Mouse (Mus musculus) kidney, postnatal 14 days (tissue): ENCODE measurements around the gene Psmb9.
A peak's percentile ranks its signal among the peaks of the same experiment; 100 is the strongest.
"Not testable (repeated sequence)": the region's sequence is repeated elsewhere in the genome, so short reads cannot be mapped to it uniquely, and the experiment has no call there.

Source experiments
- DNase-seq: peaks from one replicate; pipeline ENCODE4 v3.0.0; 2022; ENCODE audit warnings: mixed read lengths

Psmb9 gene

DNA sequence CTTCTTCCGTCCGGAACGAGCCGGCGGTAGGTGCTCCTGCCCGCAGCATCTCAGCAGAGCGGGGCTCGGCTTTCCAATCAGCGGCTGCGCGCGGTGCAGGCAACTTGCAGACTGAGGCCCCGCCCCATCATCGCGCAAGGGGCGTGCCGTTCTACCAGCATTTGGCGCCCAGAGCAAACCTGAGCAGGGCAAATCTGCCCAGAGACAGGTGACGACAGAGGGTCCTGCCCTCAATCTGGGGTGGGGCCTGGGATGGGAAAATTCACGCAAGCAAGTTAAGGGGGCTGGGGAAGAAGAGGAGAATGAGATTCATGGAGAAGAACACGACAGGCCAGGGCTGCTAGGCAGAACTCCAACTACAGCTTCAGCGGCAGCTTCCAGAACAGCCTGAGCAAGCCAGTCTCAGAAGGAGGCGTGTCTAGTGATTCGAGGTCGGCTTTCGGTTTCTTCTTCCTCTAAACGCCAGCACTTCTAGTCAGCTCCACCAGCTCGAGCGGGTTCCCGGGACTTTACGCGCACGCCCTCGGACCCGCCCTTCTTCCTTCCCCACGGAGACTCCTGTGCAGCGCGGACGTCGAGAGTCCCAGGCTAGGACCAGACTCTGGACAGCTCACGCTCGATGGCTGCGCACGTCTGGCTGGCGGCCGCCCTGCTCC lies at the start of gene Psmb9, which contains the start of gene Tap1:
TSS of gene Psmb9 (minus strand) at position 504 of the 656 bp plus-strand sequence.
TSS of gene Tap1 (plus strand) at position 293 of the 656 bp plus-strand sequence.
- DNase-seq: peak; percentile 99

- no peak for DNase-seq
Observed at GRCm38 (mm10) chr17:34236691-34237090, 49.1 kb upstream of the Psmb9 start.

GRCm38 (mm10) chr17:34234926-34235325 lies 47.4 kb upstream of the Psmb9 start:
- peak; percentile 81 for DNase-seq

- DNase-seq: not testable (repeated sequence)
Observed at GRCm38 (mm10) chr17:34232021-34232420, 44.5 kb upstream of the Psmb9 start.

DNA sequence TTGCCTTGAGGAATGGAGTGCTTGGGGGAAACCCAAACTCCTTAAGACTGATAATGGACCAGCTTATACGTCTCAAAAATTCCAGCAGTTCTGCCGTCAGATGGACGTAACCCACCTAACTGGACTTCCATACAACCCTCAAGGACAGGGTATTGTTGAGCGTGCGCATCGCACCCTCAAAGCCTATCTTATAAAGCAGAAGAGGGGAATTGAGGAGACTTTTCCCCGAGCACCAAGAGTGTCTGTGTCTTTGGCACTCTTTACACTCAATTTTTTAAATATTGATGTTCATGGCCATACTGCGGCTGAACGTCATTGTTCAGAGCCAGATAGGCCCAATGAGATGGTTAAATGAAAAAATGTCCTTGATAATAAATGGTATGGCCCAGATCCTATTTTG lies 43.4 kb upstream of the Psmb9 start:
- not testable (repeated sequence) for DNase-seq

DNA sequence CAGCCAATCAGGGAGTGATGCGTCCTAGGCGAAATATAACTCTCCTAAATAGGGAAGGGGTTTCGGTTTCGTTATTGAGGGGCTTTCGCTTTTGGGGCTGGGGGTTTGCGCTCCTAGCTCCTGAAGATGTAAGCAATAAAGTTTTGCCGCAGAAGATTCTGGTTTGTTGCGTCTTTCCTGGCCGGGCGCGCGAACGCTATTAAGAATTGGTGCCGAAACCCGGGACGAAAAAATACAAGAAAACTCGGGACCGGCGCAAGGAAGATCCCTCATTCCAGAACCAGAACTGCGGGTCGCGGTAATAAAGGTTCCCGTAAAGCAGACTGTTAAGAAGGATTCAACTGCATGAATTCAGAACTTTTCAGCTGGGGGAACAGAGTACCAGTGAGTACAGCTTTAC lies 38.3 kb upstream of the Psmb9 start:
- not testable (repeated sequence) for DNase-seq

DNA sequence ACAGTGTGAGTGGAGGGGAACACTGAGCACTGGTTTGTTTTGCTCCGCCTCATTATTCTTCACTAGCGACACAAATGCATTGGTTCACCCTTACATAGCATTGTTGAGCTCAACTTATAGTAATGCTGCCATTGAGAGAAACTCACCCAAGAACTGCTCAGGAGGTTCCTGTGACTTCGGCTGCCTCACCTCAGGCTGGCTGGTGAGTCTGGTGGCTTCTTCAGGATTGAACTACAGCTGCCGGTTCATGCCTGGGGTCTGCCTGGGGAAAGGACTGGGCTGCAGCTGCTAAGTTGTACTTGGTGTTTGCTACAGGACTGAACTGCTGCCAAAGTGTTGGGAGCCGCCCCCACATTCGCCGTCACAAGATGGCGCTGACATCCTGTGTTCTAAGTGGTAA lies 37.9 kb upstream of the Psmb9 start:
- DNase-seq: no peak

GRCm38 (mm10) chr17:34224816-34225215 lies 37.3 kb upstream of the Psmb9 start:
- no peak for DNase-seq

- DNase-seq: not testable (repeated sequence)
Observed at GRCm38 (mm10) chr17:34220401-34220800, 32.8 kb upstream of the Psmb9 start.

DNA sequence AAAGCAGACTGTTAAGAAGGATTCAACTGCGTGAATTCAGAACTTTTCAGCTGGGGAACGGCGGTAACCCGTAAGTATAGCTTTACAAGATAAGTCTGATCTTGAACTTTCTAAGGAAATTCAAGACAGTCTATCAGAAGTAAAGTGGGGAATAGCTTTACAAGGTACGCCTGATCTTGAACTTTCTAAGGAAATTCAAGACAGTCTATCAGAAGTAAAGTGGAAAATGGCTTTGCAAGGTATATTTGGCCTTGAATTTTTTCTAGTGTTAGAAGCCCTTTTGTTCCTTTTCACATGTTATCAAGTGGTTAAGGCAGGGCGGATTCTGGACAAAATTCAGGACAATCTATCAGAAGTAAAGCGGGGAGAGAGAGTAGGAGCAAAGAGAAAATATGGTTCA lies 32.2 kb upstream of the Psmb9 start:
- DNase-seq: not testable (repeated sequence)

DNA sequence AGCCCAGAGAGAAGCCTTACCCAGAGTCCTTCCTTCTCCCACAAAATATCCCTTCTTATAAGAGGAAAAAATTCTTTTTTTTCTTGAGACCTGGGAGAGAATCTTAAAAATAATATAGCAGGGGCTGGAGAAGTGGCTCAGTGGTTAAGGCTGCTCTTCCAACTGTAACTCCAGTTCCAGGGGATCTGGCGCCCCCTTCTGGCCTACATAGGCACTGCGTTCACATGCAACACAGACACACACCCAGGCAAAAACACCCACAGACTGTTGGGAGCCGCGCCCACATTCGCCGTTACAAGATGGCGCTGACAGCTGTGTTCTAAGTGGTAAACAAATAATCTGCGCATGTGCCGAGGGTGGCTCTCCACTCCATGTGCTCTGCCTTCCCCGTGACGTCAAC lies 31.5 kb upstream of the Psmb9 start:
- DNase-seq: peak; percentile 59

GRCm38 (mm10) chr17:34218675-34219074 lies 31.1 kb upstream of the Psmb9 start:
- DNase-seq: peak; percentile 83

GRCm38 (mm10) chr17:34217986-34218385 lies 30.4 kb upstream of the Psmb9 start:
- DNase-seq: no peak

DNA sequence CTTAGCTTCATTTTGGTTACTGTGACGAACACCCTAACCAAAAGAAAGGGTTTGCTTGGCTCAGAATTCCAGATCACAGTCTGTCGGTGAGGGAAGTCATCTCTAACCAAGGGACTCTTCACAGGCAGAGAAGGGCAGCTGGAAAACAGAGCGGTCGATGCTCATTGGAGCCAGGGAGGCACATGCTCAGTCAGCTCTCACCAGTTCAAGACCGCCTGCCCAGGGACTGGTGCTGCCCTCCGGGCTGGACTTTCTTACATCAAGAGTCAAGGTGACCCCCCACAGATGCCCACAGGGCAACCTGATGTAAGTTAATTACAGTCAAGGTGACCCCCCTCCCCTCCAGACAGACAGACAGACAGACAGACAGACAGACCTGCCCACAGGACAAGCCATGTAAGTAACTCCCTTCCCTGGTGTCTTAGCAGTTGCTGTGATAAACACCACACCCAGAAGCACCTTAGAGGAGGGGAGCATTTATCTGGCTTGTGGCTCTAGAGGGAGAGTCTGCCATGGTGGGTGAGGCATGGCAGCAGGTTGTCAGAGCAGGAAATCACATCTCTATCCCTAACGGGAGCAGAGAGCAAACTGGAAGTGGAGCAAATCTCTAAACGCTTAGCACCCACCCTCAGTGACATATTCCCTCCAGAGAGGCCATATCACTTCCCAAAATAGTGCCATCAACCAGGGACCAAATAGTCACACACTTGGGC lies 29.8 kb upstream of the Psmb9 start:
- no peak for DNase-seq

DNA sequence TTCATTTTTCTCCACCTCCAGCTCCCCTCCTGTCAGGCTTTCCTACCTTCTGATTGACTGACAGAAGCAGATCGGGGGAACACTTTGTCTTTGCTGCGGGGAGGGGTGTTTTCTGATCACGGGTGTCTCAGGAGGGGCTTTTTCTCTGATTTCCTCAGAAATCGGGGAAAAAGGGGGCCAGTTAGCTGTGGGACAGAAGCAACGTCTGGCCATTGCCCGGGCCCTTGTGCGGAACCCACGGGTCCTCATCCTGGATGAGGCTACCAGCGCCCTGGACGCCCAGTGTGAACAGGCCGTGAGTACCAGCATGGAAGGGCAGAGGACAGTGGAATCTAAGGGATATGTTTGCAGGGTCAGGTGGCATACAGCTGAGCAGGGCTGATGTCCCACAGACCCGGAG lies 27.6 kb upstream of the Psmb9 start:
- DNase-seq: no peak

DNA sequence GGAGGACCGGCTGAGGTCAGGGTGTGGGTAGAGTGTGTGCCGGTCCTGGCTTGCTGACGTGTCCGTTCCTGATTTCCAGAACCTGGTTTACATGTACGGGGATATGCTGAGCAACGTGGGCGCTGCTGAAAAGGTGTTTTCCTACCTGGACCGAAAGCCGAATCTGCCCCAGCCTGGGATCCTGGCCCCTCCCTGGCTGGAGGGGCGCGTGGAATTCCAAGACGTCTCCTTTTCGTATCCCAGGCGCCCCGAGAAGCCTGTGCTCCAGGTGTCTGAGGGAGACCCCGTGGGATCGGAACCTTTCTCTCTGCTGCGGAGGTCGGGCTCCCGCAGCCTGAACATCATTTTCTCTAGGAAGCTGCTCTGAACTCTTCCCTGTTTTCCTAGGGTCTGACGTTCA lies 26.4 kb upstream of the Psmb9 start:
- no peak for DNase-seq

DNA sequence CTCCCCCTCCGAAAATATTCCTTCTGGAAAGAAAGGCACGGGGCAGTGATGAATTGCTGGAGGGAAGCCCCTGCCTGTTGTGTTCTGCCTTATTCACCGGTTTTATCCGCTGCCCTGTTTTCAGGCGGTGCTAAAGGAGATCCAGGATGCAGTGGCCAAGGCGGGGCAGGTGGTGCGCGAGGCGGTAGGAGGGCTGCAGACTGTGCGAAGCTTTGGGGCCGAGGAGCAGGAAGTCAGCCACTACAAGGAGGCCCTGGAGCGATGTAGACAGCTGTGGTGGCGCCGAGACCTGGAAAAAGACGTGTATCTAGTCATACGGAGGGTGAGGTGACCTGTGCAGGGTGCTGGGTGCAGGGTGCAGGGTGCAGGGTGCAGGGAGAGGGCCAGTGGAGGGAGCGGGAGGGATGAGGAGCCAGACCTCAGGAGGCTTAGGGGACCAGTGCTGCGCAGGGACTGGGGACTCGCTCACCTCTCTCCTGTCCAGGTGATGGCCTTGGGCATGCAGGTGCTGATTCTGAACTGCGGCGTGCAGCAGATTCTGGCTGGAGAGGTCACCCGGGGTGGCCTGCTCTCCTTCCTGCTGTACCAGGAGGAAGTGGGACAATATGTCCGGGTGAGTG lies 24.3 kb upstream of the Psmb9 start:
- DNase-seq: no peak

DNA sequence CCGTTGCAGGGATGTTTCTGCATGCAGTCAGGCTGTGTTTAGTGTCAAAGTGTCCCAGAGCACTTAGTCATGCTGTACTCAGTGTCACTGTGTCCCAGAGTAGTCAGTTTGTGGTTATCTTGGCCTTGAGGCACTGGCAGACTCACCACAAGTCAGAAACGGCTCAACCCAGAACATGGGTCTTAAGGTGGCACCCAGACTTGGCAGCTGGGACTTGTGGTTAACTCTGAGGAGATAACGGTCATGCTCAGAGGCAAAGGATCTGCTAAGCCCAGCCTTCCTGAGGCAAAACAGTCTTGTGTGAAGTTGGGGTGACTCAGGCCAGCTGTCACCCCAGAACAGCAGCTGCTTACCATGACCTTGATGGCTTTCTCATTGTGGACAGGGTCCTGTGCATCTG lies 23.0 kb upstream of the Psmb9 start:
- DNase-seq: no peak

- no peak for DNase-seq
Observed at GRCm38 (mm10) chr17:34209680-34210079, 22.1 kb upstream of the Psmb9 start.

GRCm38 (mm10) chr17:34208421-34208820 lies 20.9 kb upstream of the Psmb9 start:
- DNase-seq: no peak

GRCm38 (mm10) chr17:34207866-34208265 lies 20.3 kb upstream of the Psmb9 start:
- no peak for DNase-seq

DNA sequence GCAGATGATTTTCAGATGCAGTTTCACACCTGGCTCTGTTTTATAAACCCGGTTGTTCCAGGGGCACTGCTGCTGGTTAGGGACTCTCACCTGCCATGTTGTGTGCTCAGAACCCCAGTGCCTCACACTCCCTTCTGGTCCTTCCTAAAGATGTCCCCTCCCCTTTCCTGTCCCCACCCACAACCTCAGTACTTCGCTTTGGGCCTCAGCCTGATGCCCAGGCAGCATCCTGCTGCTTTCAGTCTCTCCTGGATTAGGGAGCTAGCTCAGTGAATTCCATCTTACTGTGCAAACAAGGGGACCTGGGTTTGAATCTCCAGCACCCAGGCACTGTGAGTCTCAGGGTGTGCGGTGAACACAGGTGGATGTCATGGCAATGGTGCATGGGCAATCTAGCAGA lies 19.9 kb upstream of the Psmb9 start:
- DNase-seq: no peak

- DNase-seq: no peak
Observed at GRCm38 (mm10) chr17:34206731-34207130, 19.2 kb upstream of the Psmb9 start.

- peak; percentile 46 for DNase-seq
Observed at GRCm38 (mm10) chr17:34205746-34206176, 18.2 kb upstream of the Psmb9 start.
